Mouse (Mus musculus) spleen, adult 2 months (tissue): Measurements from ENCODE around the gene Gm20388. TPM values are rescaled to one million over a fixed set of nuclear protein-coding genes. Genes with fewer than 3 reads are reported as not detected.

Source experiments
- DNase-seq, 2 experiments: peaks; one replicate each; pipeline versions ENCODE4 v3.0.0 to v3.0.0-alpha.2; 2012 to 2021; ENCODE audit warnings: low spot score in 2 of 2, low read depth in 1 of 2
- H3K27ac ChIP-seq: fragments of 200-500 bp; 2 replicates; pipeline ENCODE4 v1.5.1; 2012; ENCODE audit warnings: low read length, inconsistent platforms; ENCODE audit not compliant: insufficient read depth
- H3K27me3 ChIP-seq: fragments of 200-500 bp; 2 replicates; pipeline ENCODE4 v1.6.1; 2012; ENCODE audit warnings: mild to moderate bottlenecking, moderate library complexity, low read length, inconsistent platforms; ENCODE audit not compliant: control insufficient read depth, insufficient read depth
- H3K36me3 ChIP-seq: fragments of 200-500 bp; 2 replicates; pipeline ENCODE4 v1.6.1; 2012; ENCODE audit warnings: mild to moderate bottlenecking, low read length, inconsistent platforms; ENCODE audit not compliant: control insufficient read depth, insufficient read depth
- H3K4me1 ChIP-seq: fragments of 200-500 bp; 2 replicates; pipeline ENCODE4 v1.6.1; 2011; ENCODE audit warnings: inconsistent platforms; ENCODE audit not compliant: control insufficient read depth, insufficient read depth, insufficient read length
- H3K4me3 ChIP-seq: fragments of 200-500 bp; 2 replicates; pipeline ENCODE4 v1.5.1; 2011; ENCODE audit warnings: mild to moderate bottlenecking, inconsistent platforms; ENCODE audit not compliant: insufficient read depth, insufficient read length; ENCODE audit errors: extremely low read depth
- CTCF ChIP-seq: fragments of 200-500 bp; IDR thresholded peaks from 2 replicates; pipeline ENCODE4 v1.5.1; 2011; ENCODE audit warnings: mild to moderate bottlenecking, inconsistent platforms; ENCODE audit not compliant: insufficient read depth, insufficient read length, insufficient replicate concordance; ENCODE audit errors: extremely low read depth
- POLR2A ChIP-seq: fragments of 200-500 bp; IDR thresholded peaks from 2 replicates; pipeline ENCODE4 v1.6.1; 2011; ENCODE audit warnings: low read depth, low read length, inconsistent platforms
- WGBS: fragments of 180-500 bp; shearing (Covaris S2); methylation state at CpG from one replicate; pipeline ENCODE4 v1.1.7; 2018; 5-methylcytosine and 5-hydroxymethylcytosine counted together
- polyA plus RNA-seq: library from polyadenylated mRNA; depleted of rRNA; stranded (reverse); fragments of >200 nt; gene quantifications from 2 replicates; pipeline ENCODE4 v1.2.3, GENCODE M21; 2012

Gene Gm20388
- polyA plus RNA-seq, 1 experiment, result 26.1 TPM

DNA sequence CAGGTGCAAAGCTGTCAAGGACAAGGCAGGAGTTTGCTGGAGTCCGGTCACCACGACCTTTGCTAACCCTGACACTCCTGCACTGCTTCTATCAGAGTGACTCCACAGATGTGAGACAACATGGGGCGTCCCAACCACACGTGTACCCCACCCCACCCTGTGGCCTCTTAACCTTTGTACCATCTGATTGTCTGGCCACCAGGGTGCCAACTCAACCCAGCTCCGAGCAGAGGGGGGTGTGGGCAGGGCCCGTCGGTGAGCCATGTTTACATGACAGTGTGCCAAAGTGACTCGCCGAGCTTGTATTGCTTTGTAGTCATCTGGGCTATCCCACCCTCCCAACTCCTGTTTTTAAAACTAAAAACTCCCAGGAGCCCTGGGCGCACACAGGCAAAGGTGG is 4434.5 kb downstream of the Gm20388 start:
- WGBS, result 80% methylated on average over 10 of the region's 10 CpGs
- no peaks in the 10 kb centered on the region for H3K27me3 ChIP-seq
- H3K4me3 ChIP-seq, result no peak overlapping the region
- H3K36me3 ChIP-seq, result peaks cover 19% of the 10 kb centered on the region
- no peaks in the 10 kb centered on the region for H3K4me1 ChIP-seq
- TF ChIP-seq CTCF, result no peak
- TF ChIP-seq POLR2A, result no peak
- no peak for DNase-seq
- no peak overlapping the region for H3K27ac ChIP-seq

DNA sequence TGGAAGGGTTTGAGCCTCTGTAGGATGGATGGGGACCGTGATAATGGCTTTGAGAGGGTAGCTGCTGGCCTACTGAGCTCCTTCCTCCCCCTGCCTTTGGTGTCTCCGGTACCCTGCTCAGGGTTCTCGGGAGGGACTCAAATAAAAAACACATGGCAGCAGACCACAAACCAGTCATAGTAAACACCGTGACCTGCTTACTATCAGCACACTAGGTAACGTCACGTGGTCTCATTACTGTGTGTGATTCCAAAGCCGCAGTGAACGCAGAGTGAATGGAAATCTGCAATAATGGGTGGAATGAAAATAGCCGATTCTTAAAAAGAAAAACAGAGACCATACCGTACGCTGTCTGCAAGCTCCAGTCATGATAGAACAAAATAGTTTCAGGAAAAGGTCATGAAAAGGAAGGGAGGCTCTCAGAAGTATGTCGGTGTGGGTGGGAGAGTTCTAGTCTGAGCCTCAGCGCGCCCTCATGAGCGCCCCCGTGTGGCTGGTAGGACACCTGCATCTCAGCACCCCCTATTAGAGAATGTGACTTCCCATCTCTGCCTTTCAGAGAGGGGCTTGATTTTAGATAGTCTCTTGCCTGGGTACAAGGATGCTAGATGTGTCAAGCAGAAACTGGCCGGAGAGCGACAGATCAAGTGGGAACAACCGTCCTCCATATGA is 4436.3 kb downstream of the Gm20388 start:
- no peaks in the 10 kb centered on the region for H3K4me1 ChIP-seq
- H3K27ac ChIP-seq, result no peak overlapping the region

DNA sequence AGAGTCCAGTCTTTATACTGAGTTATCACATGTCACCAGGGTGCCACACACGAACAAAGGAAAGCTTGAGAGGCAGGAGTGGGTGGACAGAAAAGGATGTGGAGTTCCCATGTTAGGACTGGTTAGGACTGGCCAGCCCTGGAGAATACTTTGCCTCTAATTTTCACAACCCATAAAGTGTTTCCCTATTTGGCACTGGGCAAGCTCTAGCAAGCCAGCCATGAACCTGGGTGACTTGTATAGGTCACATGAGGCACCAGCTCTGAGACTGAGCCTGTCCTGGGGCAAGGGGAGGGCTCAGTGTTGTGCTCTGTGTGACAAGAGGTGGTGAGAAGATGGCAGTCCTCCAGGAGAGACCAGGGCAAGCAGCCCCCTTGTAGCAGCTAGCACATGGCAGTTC is 4437.4 kb downstream of the Gm20388 start:
- Histone ChIP-seq H3K4me1 (no peaks in the 10 kb centered on the region), H3K4me3 (no peak overlapping the region), H3K27me3 (no peaks in the 10 kb centered on the region), H3K36me3 (peaks cover 10% of the 10 kb centered on the region), H3K27ac (no peak overlapping the region)
- no peak for DNase-seq
- WGBS, result 78% methylated on average over 1 of the region's 1 CpGs
- TF ChIP-seq POLR2A, result no peak
- no peak for TF ChIP-seq CTCF

More for the DNA sequence above, 4436.3 kb downstream of the Gm20388 start:
- Histone ChIP-seq H3K36me3 (peaks cover 11% of the 10 kb centered on the region), H3K27me3 (no peaks in the 10 kb centered on the region), H3K4me3 (no peak overlapping the region)
- TF ChIP-seq CTCF, result peak; percentile 99
- no peak for TF ChIP-seq POLR2A
- peak; percentile 8 to 44 for DNase-seq
- WGBS, result 45% methylated on average over 19 of the region's 19 CpGs

DNA sequence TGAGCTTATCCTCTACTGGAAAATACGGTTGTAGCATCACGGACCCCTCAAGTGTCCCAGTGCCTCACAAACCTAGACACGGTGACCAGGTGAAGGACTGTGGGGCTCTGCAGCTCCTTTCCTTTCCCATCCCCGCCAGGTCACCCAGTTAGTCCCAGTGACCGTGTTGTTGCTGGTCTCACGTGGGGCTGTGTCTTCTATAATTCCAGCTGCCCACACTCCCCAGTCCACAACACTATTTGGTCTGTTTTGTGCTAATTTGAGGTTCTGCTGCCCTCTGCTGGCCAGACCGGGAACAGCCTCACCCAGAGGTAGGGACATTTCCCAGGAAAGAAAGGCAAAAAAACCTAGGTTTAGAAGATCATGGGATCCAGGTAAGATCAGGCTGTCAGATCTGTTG is 4439.0 kb downstream of the Gm20388 start:
- TF ChIP-seq POLR2A, result no peak
- peak; percentile 85; the same call in 1 of the 2 replicates for TF ChIP-seq CTCF
- H3K4me3 ChIP-seq, result no peak overlapping the region
- WGBS, result 38% methylated on average over 7 of the region's 7 CpGs
- no peak overlapping the region for H3K27ac ChIP-seq
- no peaks in the 10 kb centered on the region for H3K4me1 ChIP-seq
- peaks cover under 1% of the 10 kb centered on the region; the same call in 1 of the 2 replicates for H3K36me3 ChIP-seq
- H3K27me3 ChIP-seq, result no peaks in the 10 kb centered on the region
- peak; percentile 21 to 60 for DNase-seq

DNA sequence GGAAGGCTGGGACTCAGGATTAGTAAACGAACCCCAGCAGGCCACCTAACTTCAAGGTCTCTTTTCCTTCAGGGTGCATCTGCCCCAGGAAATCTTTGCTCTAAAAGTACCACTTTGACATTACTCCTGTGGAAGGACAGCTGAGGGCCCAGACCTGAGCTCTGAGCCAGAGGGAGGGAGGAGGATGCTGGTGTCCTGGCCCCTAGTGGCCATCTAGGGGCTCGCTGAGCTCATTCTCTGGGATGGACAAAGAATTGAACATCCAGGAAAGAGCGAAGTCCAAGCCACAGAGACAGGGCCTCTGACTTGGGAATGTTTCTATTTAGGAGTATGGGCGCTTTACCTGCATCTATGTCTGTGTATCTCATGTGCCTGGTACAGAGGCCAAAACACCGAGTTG is 4441.0 kb downstream of the Gm20388 start:
- H3K27me3 ChIP-seq, result no peaks in the 10 kb centered on the region
- H3K4me1 ChIP-seq, result no peaks in the 10 kb centered on the region
- H3K27ac ChIP-seq, result no peak overlapping the region
- H3K36me3 ChIP-seq, result no peaks in the 10 kb centered on the region
- TF ChIP-seq CTCF, result no peak
- TF ChIP-seq POLR2A, result no peak
- H3K4me3 ChIP-seq, result no peak overlapping the region
- no peak for DNase-seq
- 69% methylated on average over 5 of the region's 5 CpGs for WGBS

DNA sequence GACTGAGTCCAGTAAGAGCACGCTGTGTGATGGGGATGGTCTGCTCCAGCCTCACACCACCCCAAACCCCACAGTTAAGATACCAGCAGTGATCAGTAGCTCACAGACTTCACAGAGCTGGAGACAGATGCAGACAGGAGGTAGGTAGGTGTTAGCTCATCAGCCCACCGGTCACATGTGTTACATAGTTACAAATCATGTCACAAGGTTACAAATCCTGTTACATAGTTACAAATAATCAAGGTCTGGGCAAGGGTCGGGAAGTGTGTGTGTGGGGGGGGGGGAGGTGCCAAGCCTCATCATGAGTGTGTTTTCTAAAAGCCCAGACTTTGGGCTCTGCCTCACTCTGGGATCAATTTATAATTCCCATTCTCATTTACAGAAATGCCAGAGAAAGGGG is 4450.3 kb downstream of the Gm20388 start:
- Histone ChIP-seq H3K27ac (no peak overlapping the region), H3K36me3 (no peaks in the 10 kb centered on the region), H3K4me1 (no peaks in the 10 kb centered on the region), H3K27me3 (no peaks in the 10 kb centered on the region), H3K4me3 (no peak overlapping the region)
- DNase-seq, result no peak
- WGBS, result 81% methylated on average over 3 of the region's 3 CpGs
- TF ChIP-seq POLR2A, result no peak
- TF ChIP-seq CTCF, result no peak

DNA sequence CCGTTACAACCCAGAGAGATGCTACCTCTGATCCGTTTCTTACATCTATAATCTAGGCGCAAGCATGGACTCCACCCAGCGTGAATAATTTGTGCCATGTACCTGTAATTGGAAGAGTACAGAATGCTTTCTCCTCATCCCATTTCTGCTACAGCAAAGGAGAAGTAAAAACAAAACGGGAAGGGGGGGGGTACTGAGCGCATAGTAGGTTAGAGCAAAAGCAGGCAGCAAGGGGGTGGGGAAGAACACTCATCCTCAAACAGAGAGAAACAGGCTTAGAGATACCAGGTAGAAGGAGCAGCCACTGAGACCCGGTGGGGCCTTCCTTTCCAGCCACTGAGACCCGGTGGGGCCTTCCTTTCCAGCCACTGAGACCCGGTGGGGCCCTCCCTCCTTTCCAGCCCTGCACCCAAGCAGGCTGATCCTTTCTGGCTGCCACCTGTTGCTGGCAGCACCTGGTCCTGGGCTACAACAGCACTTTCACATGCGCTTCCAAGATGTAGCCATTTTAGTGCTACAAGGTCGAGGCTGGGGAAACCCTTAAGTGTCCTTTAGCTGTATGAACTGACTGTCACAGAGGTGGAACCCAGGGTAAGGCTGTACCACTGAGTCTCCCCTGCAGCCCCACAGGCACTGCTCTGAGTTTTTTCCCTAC is 4451.3 kb downstream of the Gm20388 start:
- TF ChIP-seq POLR2A, result no peak
- TF ChIP-seq CTCF, result no peak
- no peaks in the 10 kb centered on the region for H3K27me3 ChIP-seq
- WGBS, result 75% methylated on average over 11 of the region's 11 CpGs
- H3K4me3 ChIP-seq, result no peak overlapping the region
- no peaks in the 10 kb centered on the region for H3K36me3 ChIP-seq
- DNase-seq, result no peak
- H3K27ac ChIP-seq, result no peak overlapping the region
- H3K4me1 ChIP-seq, result no peaks in the 10 kb centered on the region
